Mouse (Mus musculus): ENCODE results near the gene Hrc. TPM values are rescaled to one million over a fixed set of nuclear protein-coding genes. Genes with fewer than 3 reads are reported as not detected.

Hrc gene
- polyA plus RNA-seq (2015; fragmentation: Nextera tagmentation; extraction: Ambion mirVana): 0.31 TPM in 2 replicates

DNA sequence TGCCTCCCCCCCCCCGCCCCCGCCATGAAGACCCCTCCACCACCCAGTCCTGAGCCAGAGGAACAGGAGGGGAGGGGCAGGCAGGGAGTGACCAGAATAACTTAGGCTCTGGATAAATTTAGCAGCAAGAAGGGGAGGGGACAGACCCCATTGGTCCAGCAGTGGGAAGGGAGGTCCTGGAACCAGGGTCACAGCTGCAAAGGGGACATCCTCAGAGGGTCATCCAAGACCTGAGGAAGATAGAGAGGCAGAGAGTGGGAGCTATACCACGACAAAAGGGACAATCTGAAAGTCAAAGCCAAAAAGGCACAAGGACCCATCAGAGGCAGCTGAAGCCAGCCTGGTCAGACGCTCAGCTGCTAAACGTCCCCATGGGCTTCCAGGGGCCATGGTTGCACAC lies at the start of gene Hrc:
Gene Hrc (plus strand): TSS at position 235 of the 400 bp plus-strand sequence.
- 30% methylated on average over 5 of the region's 5 CpGs for WGBS
- Histone ChIP-seq H3K4me2 (peak within 1 kb of the TSS; percentile 93), H3K27ac (0 out of 2 replicates have a peak within 1 kb of the TSS, but pooled peaks have one; percentile 55), H3K27me3 (peaks cover 37% of the 10 kb centered on the region), H3K4me1 (replicated peaks) (peaks cover 49% of the 10 kb centered on the region), H3K4me3 (no peak within 1 kb of the TSS), H3K36me3 (no peaks in the 10 kb centered on the region), H3K9me3 (no peaks in the 10 kb centered on the region), H3K9ac (no peak within 1 kb of the TSS)
- ATAC-seq (ENCODE audit: low FRiP score): no peak

DNA sequence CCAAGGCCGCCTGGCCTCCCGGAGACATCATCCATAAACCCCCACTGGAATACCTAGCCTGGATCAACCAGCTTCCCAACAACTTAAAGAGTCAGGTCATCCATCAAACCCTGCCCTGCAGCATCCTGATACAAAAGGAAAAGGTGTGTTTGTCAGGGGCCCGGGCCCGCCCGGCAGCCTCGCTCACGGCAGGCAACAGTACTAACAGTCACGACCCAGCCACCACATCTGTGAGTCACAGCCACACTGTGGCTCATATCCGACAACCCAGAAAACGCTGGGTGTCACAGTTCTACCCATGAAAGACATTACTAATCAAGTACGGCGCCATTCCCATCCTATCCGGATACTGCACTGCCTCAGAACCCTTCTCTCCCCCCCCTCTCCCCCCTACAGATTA lies 48.6 kb upstream of the Hrc start:
- no peaks in the 10 kb centered on the region for H3K4me1 ChIP-seq (replicated peaks)
- H3K36me3 ChIP-seq: no peaks in the 10 kb centered on the region
- no peak overlapping the region for H3K27ac ChIP-seq
- ATAC-seq (ENCODE audit: low FRiP score): no peak
- 86% methylated on average over 13 of the region's 13 CpGs for WGBS
- no peaks in the 10 kb centered on the region for H3K9me3 ChIP-seq
- no peaks in the 10 kb centered on the region for H3K27me3 ChIP-seq
- no peak overlapping the region for H3K4me3 ChIP-seq
- no peak overlapping the region for H3K9ac ChIP-seq
- H3K4me2 ChIP-seq: no peak overlapping the region

DNA sequence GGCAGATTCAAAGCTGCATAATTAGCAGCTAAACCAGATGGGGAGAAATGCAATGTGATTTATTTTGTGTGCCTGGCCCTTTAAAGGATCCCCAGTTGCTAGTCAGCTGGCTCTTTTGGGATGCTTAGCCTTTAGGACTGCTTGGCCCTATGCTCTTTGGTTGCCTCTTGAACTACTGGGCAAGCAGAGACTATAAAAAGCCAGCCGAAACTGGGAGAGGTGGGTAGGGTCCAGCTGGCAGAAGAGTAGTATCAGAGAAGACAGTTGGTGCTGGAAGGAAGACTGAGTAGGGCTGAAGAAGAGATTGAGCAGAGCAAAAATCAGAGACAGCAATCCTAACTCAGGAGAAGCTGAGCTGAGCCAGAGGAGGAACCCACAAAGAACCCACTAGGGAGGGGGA lies 38.5 kb upstream of the Hrc start:
- no peak for ATAC-seq (ENCODE audit: low FRiP score)
- Histone ChIP-seq H3K4me1 (replicated peaks) (peaks cover 9% of the 10 kb centered on the region; the same call in 1 of the 2 replicates), H3K9ac (peak overlapping the region; percentile 46; the same call in 1 of the 2 replicates), H3K27me3 (0 out of 2 replicates have a peak, but pooled peaks cover 5% of the 10 kb centered on the region), H3K4me3 (no peak overlapping the region), H3K27ac (no peak overlapping the region), H3K9me3 (no peaks in the 10 kb centered on the region), H3K4me2 (no peak overlapping the region), H3K36me3 (no peaks in the 10 kb centered on the region)
- 75% methylated on average over 1 of the region's 1 CpGs for whole genome bisulfite sequencing

DNA sequence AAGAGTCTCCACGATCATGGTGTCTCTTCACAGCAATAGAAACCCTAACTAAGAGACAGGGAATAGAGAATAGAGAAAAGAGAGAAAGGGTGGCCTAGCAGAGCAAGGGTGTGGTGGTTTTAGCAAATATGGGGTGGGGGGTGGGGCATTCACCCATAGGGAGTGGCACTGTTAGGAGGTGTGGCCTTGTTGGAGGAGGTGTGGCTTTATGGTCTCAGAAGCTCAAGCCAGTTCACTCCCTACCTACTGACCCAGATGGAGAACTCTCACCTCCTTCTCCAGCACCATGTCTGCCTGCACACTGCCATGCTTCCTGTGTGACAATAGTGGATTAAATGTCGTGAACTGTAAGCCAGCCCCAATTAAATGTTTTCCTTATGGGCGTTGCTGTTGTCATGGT lies 37.5 kb upstream of the Hrc start:
- Histone ChIP-seq H3K4me3 (no peak overlapping the region), H3K4me1 (replicated peaks) (peaks cover 9% of the 10 kb centered on the region; the same call in 1 of the 2 replicates), H3K27me3 (0 out of 2 replicates have a peak, but pooled peaks cover 5% of the 10 kb centered on the region), H3K27ac (no peak overlapping the region), H3K9ac (no peak overlapping the region), H3K4me2 (no peak overlapping the region), H3K9me3 (no peaks in the 10 kb centered on the region), H3K36me3 (no peaks in the 10 kb centered on the region)
- WGBS: 71% methylated on average over 3 of the region's 3 CpGs
- ATAC-seq (ENCODE audit: low FRiP score): no peak

DNA sequence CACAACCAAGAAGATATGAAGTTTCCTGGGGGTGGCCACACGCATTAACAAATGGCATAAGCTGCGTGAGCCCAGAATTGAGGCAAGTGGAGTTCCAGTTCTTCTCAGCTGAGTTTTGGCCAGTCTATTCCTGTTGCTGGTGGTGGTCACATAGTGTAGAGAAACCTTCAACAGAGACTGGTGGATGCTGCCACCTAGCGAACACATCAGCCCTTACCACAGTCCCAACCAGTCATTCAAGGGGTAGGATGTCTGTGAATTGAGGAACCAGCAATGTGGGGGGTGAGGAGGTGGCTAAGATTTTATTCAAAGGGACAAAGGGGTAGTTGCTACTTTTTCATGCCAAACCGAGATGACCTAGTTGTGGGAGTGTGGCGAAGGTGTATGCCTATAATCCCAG lies 35.3 kb upstream of the Hrc start:
- peak; percentile 86 for ATAC-seq (ENCODE audit: low FRiP score)
- no peak overlapping the region for H3K27ac ChIP-seq
- H3K36me3 ChIP-seq: no peaks in the 10 kb centered on the region
- H3K4me3 ChIP-seq: no peak overlapping the region
- peaks cover 19% of the 10 kb centered on the region for H3K4me1 ChIP-seq (replicated peaks)
- no peak overlapping the region for H3K9ac ChIP-seq
- no peak overlapping the region for H3K4me2 ChIP-seq
- WGBS: 17% methylated on average over 5 of the region's 5 CpGs
- H3K27me3 ChIP-seq: 0 out of 2 replicates have a peak, but pooled peaks cover 5% of the 10 kb centered on the region
- no peaks in the 10 kb centered on the region for H3K9me3 ChIP-seq

DNA sequence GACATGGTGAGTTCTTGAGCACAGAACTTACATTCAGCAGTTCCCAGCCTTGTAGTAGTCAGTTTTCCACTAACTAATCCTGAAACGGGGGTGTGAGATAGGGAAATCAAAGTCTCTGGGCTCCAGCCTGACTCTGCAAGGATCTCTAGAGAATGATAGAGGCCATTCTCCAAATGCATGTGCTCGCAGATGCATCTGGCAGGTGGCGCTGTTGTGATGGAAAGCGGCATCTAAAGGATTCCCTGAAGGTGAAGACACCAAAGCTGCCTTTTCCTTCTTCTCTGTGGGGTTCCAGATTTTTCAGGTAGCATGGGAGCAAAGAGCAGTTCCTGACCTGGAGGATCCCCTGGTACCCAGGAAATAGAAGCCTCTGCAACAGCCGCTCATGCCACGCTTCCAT lies 34.8 kb upstream of the Hrc start:
- H3K9ac ChIP-seq: peak overlapping the region; percentile 29; the same call in 1 of the 2 replicates
- 18% methylated on average over 6 of the region's 6 CpGs for WGBS
- H3K27me3 ChIP-seq: 0 out of 2 replicates have a peak, but pooled peaks cover 5% of the 10 kb centered on the region
- ATAC-seq (ENCODE audit: low FRiP score): no peak
- 0 out of 2 replicates have a peak overlapping the region, but pooled peaks have one; percentile 9 for H3K4me2 ChIP-seq
- H3K36me3 ChIP-seq: no peaks in the 10 kb centered on the region
- H3K9me3 ChIP-seq: no peaks in the 10 kb centered on the region
- H3K4me3 ChIP-seq: no peak overlapping the region
- peaks cover 25% of the 10 kb centered on the region for H3K4me1 ChIP-seq (replicated peaks)
- no peak overlapping the region for H3K27ac ChIP-seq

DNA sequence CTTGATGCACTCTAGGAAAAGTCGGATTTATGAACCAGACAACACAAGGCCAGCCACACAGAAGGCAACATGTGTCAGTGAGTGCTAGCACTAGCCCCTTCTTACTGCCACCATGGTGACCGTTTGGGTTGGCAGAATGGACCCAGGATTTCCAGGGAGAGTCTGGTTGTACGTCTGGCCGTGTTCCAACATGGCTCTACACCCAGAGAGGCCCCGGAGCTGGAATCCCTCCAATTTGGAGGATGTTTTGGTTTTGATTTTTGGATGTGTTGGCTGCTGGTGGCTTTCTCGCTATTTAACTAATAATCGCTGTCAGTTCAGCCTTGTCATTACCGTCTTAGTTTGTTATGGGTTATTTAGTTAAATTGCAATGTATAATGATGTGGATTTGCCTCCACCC lies 32.5 kb upstream of the Hrc start:
- 67% methylated on average over 8 of the region's 8 CpGs for WGBS
- Histone ChIP-seq H3K36me3 (no peaks in the 10 kb centered on the region), H3K4me3 (no peak overlapping the region), H3K9ac (no peak overlapping the region), H3K4me2 (no peak overlapping the region), H3K4me1 (replicated peaks) (peaks cover 25% of the 10 kb centered on the region), H3K27ac (no peak overlapping the region), H3K9me3 (no peaks in the 10 kb centered on the region), H3K27me3 (0 out of 2 replicates have a peak, but pooled peaks cover 7% of the 10 kb centered on the region)
- no peak for ATAC-seq (ENCODE audit: low FRiP score)

DNA sequence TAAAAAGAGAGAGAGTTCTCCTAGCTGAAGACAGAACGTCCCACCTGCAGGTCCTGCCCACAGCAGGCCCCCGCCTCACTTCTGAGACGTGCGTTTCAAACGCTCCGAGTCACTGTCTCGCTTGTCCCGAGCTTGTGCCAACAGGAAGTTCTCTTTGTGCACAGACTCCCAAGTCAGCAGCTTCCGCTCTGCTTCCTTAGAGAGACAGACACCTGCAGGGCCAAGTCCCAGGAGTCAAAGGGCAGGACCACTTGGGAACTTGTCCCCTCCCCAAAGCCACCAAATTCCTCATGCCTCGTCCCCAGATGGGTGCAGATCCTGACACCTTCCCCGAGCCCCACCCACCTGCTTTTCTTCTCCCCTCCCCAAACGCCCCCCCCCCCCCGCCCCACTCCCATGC lies 30.2 kb upstream of the Hrc start:
- 18% methylated on average over 11 of the region's 13 CpGs for WGBS
- no peak for ATAC-seq (ENCODE audit: low FRiP score)

DNA sequence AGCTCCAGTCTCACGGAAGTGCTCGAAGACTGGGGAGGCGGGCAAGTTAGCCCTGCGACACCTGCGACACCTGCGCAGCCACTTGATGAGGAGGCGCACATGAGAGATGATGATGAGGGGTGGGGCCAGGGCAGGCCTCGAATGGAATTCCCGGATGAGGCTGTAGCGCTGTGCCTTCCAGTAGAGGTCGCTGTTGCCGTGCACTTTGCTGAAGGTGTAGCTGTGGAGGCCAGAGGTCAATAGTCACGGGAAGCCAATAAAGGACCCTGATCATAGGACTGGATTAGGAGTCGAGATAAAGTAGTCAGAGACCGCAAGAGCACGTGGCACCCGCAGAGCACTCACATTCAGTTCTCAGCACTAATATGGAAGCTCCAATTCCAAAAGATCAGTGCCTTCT lies 29.8 kb upstream of the Hrc start:
- peak overlapping the region; percentile 55 for H3K9ac ChIP-seq
- peaks cover 34% of the 10 kb centered on the region for H3K4me1 ChIP-seq (replicated peaks)
- H3K4me2 ChIP-seq: peak overlapping the region; percentile 49
- peak; percentile 44 for ATAC-seq (ENCODE audit: low FRiP score)
- H3K9me3 ChIP-seq: no peaks in the 10 kb centered on the region
- H3K36me3 ChIP-seq: no peaks in the 10 kb centered on the region
- H3K27me3 ChIP-seq: 0 out of 2 replicates have a peak, but pooled peaks cover 7% of the 10 kb centered on the region
- H3K27ac ChIP-seq: no peak overlapping the region
- H3K4me3 ChIP-seq: peak overlapping the region; percentile 23
- 4% methylated on average over 17 of the region's 17 CpGs for WGBS

More for the DNA sequence above, 30.2 kb upstream of the Hrc start:
- Histone ChIP-seq H3K27me3 (0 out of 2 replicates have a peak, but pooled peaks cover 7% of the 10 kb centered on the region), H3K36me3 (no peaks in the 10 kb centered on the region), H3K27ac (no peak overlapping the region), H3K4me3 (peak overlapping the region; percentile 23), H3K4me2 (peak overlapping the region; percentile 49), H3K9ac (peak overlapping the region; percentile 55), H3K9me3 (no peaks in the 10 kb centered on the region), H3K4me1 (replicated peaks) (peaks cover 34% of the 10 kb centered on the region)

DNA sequence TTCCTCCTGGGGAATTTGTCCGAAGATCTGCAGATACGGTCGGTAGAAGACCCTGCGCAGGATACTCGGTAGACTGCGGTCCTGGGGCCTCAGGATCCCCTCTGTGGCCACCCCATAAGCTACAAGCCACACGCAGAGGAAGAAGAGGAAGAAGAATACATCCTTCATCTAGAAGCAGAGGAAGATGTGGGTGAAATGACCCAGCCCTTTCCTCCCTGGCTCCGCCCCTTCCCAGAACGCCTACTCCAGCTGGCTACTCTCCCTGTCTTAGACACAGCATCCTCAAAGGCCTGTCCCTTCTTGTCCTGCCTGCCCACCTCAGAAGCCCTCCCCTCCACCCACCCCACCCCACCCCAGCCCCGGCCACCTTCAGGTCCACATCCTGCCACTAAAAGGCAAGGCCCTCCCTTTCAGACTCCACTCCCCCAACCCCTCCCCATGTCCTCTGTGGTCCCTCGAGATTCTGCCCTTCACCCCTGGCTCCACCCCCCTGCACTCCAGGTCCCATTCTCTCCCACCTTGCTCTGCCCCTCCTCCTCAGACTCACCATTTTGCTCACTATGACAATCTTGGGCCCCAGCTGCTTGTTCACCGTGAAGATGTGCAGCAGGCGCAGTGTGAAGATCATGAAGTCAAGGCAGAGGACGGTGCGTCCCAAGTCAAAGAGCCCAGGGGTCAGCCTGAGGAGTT lies 26.4 kb upstream of the Hrc start:
- 0 out of 2 replicates have a peak, but pooled peaks cover 3% of the 10 kb centered on the region for H3K27me3 ChIP-seq
- H3K4me1 ChIP-seq (replicated peaks): peaks cover 33% of the 10 kb centered on the region
- H3K27ac ChIP-seq: no peak overlapping the region
- 68% methylated on average over 15 of the region's 15 CpGs for WGBS
- H3K36me3 ChIP-seq: no peaks in the 10 kb centered on the region
- H3K9me3 ChIP-seq: no peaks in the 10 kb centered on the region
- H3K4me2 ChIP-seq: no peak overlapping the region
- no peak for ATAC-seq (ENCODE audit: low FRiP score)
- no peak overlapping the region for H3K4me3 ChIP-seq
- H3K9ac ChIP-seq: peak overlapping the region; percentile 15

DNA sequence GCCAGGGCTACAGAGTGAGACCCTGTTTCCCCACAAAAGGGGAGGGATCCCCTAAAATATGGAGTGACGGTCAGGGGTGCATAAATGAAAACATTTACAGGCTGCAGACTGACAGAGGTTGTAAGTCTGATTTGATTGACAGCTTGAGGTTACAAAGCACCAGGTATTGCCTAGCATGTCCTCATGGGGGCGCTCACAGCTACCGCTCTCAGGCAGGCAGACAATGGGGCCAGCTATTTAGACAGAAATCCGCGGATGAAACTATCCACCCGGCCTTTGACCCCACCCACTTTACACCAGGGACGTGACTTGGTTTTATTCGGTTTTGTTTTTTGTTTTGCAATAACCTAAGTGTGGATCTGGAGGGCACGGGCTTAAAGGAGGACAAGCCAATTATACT lies 25.6 kb upstream of the Hrc start:
- Histone ChIP-seq H3K36me3 (no peaks in the 10 kb centered on the region), H3K9ac (peak overlapping the region; percentile 15), H3K4me1 (replicated peaks) (peaks cover 34% of the 10 kb centered on the region), H3K4me3 (no peak overlapping the region), H3K27ac (no peak overlapping the region), H3K9me3 (no peaks in the 10 kb centered on the region), H3K4me2 (no peak overlapping the region), H3K27me3 (0 out of 2 replicates have a peak, but pooled peaks cover 3% of the 10 kb centered on the region)
- WGBS: 10% methylated on average over 9 of the region's 9 CpGs
- no peak for ATAC-seq (ENCODE audit: low FRiP score)

DNA sequence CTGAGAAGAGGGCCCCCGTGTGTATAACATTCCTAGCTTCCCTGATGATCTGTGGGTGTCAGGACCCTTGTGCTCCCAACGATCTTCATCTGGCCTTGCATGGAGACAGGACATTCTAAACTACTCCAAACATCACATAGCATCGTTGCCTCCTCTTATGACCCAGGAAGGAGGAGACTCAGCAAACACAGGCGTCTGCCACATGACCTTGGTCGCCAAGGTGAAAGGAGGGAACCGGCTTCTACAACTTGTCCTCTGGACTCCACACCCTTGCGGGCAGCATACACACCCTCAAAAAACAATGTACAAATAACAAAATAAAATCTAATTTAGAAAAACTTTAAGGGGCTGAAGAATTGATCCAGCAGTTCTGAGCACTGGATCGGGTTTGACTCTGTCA lies 23.1 kb upstream of the Hrc start:
- no peak overlapping the region for H3K4me3 ChIP-seq
- peaks cover 23% of the 10 kb centered on the region for H3K4me1 ChIP-seq (replicated peaks)
- H3K36me3 ChIP-seq: 0 out of 2 replicates have a peak, but pooled peaks cover 2% of the 10 kb centered on the region
- 73% methylated on average over 8 of the region's 8 CpGs for WGBS
- no peak overlapping the region for H3K27ac ChIP-seq
- no peaks in the 10 kb centered on the region for H3K27me3 ChIP-seq
- no peak overlapping the region for H3K4me2 ChIP-seq
- no peak for ATAC-seq (ENCODE audit: low FRiP score)
- no peak overlapping the region for H3K9ac ChIP-seq
- no peaks in the 10 kb centered on the region for H3K9me3 ChIP-seq
